Mouse (Mus musculus) cerebellum, adult 2 months (tissue): Measurements from ENCODE around the gene Pcsk2.

Experiments
- CTCF ChIP-seq: fragments of 200-500 bp; IDR thresholded peaks from 2 replicates; pipeline ENCODE4 v1.5.1; 2011; ENCODE audit warnings: low read depth, mild to moderate bottlenecking, control low read depth, low read length, moderate library complexity, borderline replicate concordance; ENCODE audit not compliant: insufficient read depth
- POLR2A ChIP-seq: fragments of 200-500 bp; IDR thresholded peaks from 2 replicates; pipeline ENCODE4 v1.6.1; 2011; ENCODE audit warnings: low read length, control low read depth, borderline replicate concordance; ENCODE audit not compliant: insufficient read depth

- no peak for TF ChIP-seq CTCF
- no peak for TF ChIP-seq POLR2A
Measured at GRCm38 (mm10) chr2:143780310-143780709, 234.4 kb downstream of the Pcsk2 start.
